Mouse (Mus musculus) lung, adult 2 months (tissue): ENCODE data around the gene Nos1ap.

Experiments used
- CTCF ChIP-seq: fragments of 200-500 bp; IDR thresholded peaks from 2 replicates; pipeline ENCODE4 v1.5.1; 2011; ENCODE audit warnings: mild to moderate bottlenecking, low read length, control low read depth; ENCODE audit not compliant: insufficient read depth
- POLR2A ChIP-seq: fragments of 200-500 bp; IDR thresholded peaks from 2 replicates; pipeline ENCODE4 v1.6.1; 2011; ENCODE audit warnings: low read depth, mild to moderate bottlenecking, control low read depth, low read length, borderline replicate concordance; ENCODE audit errors: extremely low read depth

- TF ChIP-seq POLR2A (no peak), CTCF (no peak)
Observed at GRCm38 (mm10) chr1:170512429-170513097, 77.1 kb downstream of the Nos1ap start.
